In genomic region chr6:126163861-126164755, GRCm38 (mm10) we compare ENCODE assay signal across 7 mouse cellular contexts. TPM values are rescaled to one million over a fixed set of nuclear protein-coding genes. Genes with fewer than 3 reads are reported as not detected.
DNase-seq lines count a peak whose midpoint lies in the region; ATAC-seq and TF ChIP-seq lines count a peak whose summit lies in the region.

No protein-coding gene starts in this region.

- no peak for TF ChIP-seq CTCF in ES-Bruce4 (IDR thresholded peaks at IDR 0.05; ENCODE audit: low read depth, low read length)
- no peak for TF ChIP-seq CTCF in brain, embryonic 14.5 days (IDR thresholded peaks at IDR 0.05; ENCODE audit: borderline replicate concordance, extremely low read depth, insufficient read depth, insufficient read length)
- no peak for TF ChIP-seq CTCF in forebrain, postnatal 0 days (IDR thresholded peaks at IDR 0.05; ENCODE audit: low read depth)

- TF ChIP-seq EP300 in ES-Bruce4 (IDR thresholded peaks at IDR 0.05; ENCODE audit: insufficient read depth, low read depth, low read length) = no peak

- no peak overlapping the region for H3K9ac ChIP-seq in ES-Bruce4 (ENCODE audit: low read depth, poor library complexity, severe bottlenecking)
- H3K9ac ChIP-seq in forebrain, postnatal 0 days = peak overlapping the region; percentile 39; the same call in 1 of the 2 replicates

- ATAC-seq in forebrain, postnatal 0 days = no peak

- H3K4me2 ChIP-seq in forebrain, postnatal 0 days (ENCODE audit: low read depth) = peak overlapping the region; percentile 65

- no peak for TF ChIP-seq POLR2A in ES-Bruce4 (IDR thresholded peaks at IDR 0.05; ENCODE audit: insufficient read depth, low read length)
- TF ChIP-seq POLR2A in brain, embryonic 14.5 days (IDR thresholded peaks at IDR 0.05; ENCODE audit: borderline replicate concordance, extremely low read depth, insufficient read depth, insufficient read length, poor library complexity, severe bottlenecking) = no peak

- peak overlapping the region; percentile 37 for H3K4me3 ChIP-seq in ES-Bruce4 (ENCODE audit: low read depth, low read length)
- H3K4me3 ChIP-seq in forebrain, postnatal 0 days (ENCODE audit: low read depth, low read length) = peak overlapping the region; percentile 35
- peak overlapping the region; percentile 68 for H3K4me3 ChIP-seq in limb, embryonic 10.5 days

- H3K4me1 ChIP-seq in ES-Bruce4 (ENCODE audit: control insufficient read depth, insufficient read depth, low read length) = no peaks in the 10 kb centered on the region
- peaks cover 17% of the 10 kb centered on the region for H3K4me1 ChIP-seq in forebrain, postnatal 0 days (ENCODE audit: insufficient read depth)
- peaks cover 92% of the 10 kb centered on the region for H3K4me1 ChIP-seq in limb, embryonic 10.5 days

- H3K27me3 ChIP-seq in ES-Bruce4 (ENCODE audit: control insufficient read depth, insufficient read depth, low read length, poor library complexity, severe bottlenecking) = peaks cover 4% of the 10 kb centered on the region
- H3K27me3 ChIP-seq in forebrain, postnatal 0 days (ENCODE audit: insufficient read depth, low read length) = peaks cover 49% of the 10 kb centered on the region
- H3K27me3 ChIP-seq in limb, embryonic 10.5 days (ENCODE audit: low read depth, poor library complexity, severe bottlenecking) = 0 out of 2 replicates have a peak, but pooled peaks cover 3% of the 10 kb centered on the region

- no peaks in the 10 kb centered on the region for H3K9me3 ChIP-seq in ES-Bruce4 (replicated peaks; ENCODE audit: control insufficient read depth, insufficient read depth, low read length, poor library complexity, severe bottlenecking)
- H3K9me3 ChIP-seq in forebrain, postnatal 0 days (ENCODE audit: low read length) = no peaks in the 10 kb centered on the region
- no peaks in the 10 kb centered on the region for H3K9me3 ChIP-seq in limb, embryonic 10.5 days (replicated peaks)

- H3K36me3 ChIP-seq in ES-Bruce4 (ENCODE audit: control insufficient read depth, insufficient read depth, low read length, poor library complexity, severe bottlenecking) = no peaks in the 10 kb centered on the region
- no peaks in the 10 kb centered on the region for H3K36me3 ChIP-seq in forebrain, postnatal 0 days (ENCODE audit: insufficient read depth)
- peaks cover 2% of the 10 kb centered on the region; the same call in 1 of the 2 replicates for H3K36me3 ChIP-seq in limb, embryonic 10.5 days

- WGBS in forebrain, postnatal 0 days = under 1% methylated on average over 41 of the region's 41 CpGs
- WGBS in limb, embryonic 10.5 days = under 1% methylated on average over 41 of the region's 41 CpGs

- H3K27ac ChIP-seq in ES-Bruce4 (ENCODE audit: insufficient read depth, low read length) = no peak overlapping the region
- no peak overlapping the region for H3K27ac ChIP-seq in forebrain, postnatal 0 days (ENCODE audit: low read depth, low read length)
- peak overlapping the region; percentile 91 for H3K27ac ChIP-seq in limb, embryonic 10.5 days

- peak; percentile 12 for DNase-seq in brain, embryonic 14.5 days (ENCODE audit: low read depth)
- DNase-seq in forebrain, postnatal 0 days = no peak
- DNase-seq in limb, embryonic 10.5 days (ENCODE audit: low spot score) = peak; percentile 71
- DNase-seq in retina, embryonic 14.5 days (ENCODE audit: low spot score) = peak; percentile 39
- no peak for DNase-seq in spleen, adult 18-20 months
- no peak for DNase-seq in spleen, postnatal 36 days (ENCODE audit: low spot score in 2 of 2)

RNA-seq across cellular contexts. Expression of gene Ntf3, which starts 2.6 kb away (rescaled TPM):
- 0.50 and 0.72 TPM in 2 replicates for polyA plus RNA-seq in ES-Bruce4 (2011; ENCODE audit: insufficient read depth, insufficient read length, low read depth, missing spikeins)
- 1.3 and 2.2 TPM in 2 replicates for polyA plus RNA-seq in brain, embryonic 14.5 days (2012; rRNA removed)
- total RNA-seq in forebrain, postnatal 0 days (2014; rRNA removed) = 13.8 and 14.4 TPM in 2 replicates
- 14.1 and 15.9 TPM in 2 replicates for polyA plus RNA-seq in forebrain, postnatal 0 days (2015; fragmentation: Nextera tagmentation; extraction: Ambion mirVana)
- polyA plus RNA-seq in limb, embryonic 10.5 days (2016; fragmentation: Nextera tagmentation; extraction: Ambion mirVana) = 13.7 and 22.9 TPM in 2 replicates

Comparison
In these comparisons a context has a peak if more than half of its experiments do, and no peak if none do; other contexts are left out.
1. DNase-seq: peak in brain, embryonic 14.5 days (single experiment), limb, embryonic 10.5 days (single experiment) and retina, embryonic 14.5 days (single experiment); none in forebrain, postnatal 0 days (single experiment), spleen, adult 18-20 months (0 of 2) and spleen, postnatal 36 days (0 of 2).
2. Peak in every context shown above with its lines, with median percentiles within 50 percentile points of each other: H3K4me3 ChIP-seq.